Mouse (Mus musculus) 3T3-L1 (cell line): ENCODE measurements around the gene Tchh.
"Not testable (repeated sequence)": the region's sequence is repeated elsewhere in the genome, so short reads cannot be mapped to it uniquely, and the experiment has no call there.

Experiments
- DNase-seq: peaks from one replicate; pipeline ENCODE4 v3.0.0-alpha.2; 2015; ENCODE audit warnings: low read depth, low spot score

The Tchh gene

GRCm38 (mm10) chr3:93442030-93442429 lies at the start of gene Tchh:
Tchh (plus strand) TSS chr3:93442330.
- DNase-seq = no peak

- no peak for DNase-seq
Measured at GRCm38 (mm10) chr3:93393366-93393765, 48.8 kb upstream of the Tchh start, which contains the start of gene Rptn. Rptn (plus strand) TSS chr3:93393699.

- no peak for DNase-seq
Measured at GRCm38 (mm10) chr3:93403936-93404335, 38.2 kb upstream of the Tchh start.

- peak; percentile 56 for DNase-seq
Measured at GRCm38 (mm10) chr3:93406992-93407391, 35.1 kb upstream of the Tchh start.

GRCm38 (mm10) chr3:93411905-93412304 lies 30.2 kb upstream of the Tchh start:
- no peak for DNase-seq

- no peak for DNase-seq
Measured at GRCm38 (mm10) chr3:93431673-93432072, 10.5 kb upstream of the Tchh start.

- DNase-seq = no peak
Measured at GRCm38 (mm10) chr3:93443501-93444101, 1.5 kb downstream of the Tchh start.

- no peak for DNase-seq
Measured at GRCm38 (mm10) chr3:93444343-93445164, 2.4 kb downstream of the Tchh start.

GRCm38 (mm10) chr3:93445165-93445705 lies 3.1 kb downstream of the Tchh start:
- DNase-seq = no peak

- no peak for DNase-seq
Measured at GRCm38 (mm10) chr3:93446128-93446755, 4.1 kb downstream of the Tchh start.

- not testable (repeated sequence) for DNase-seq
Measured at GRCm38 (mm10) chr3:93446756-93447137, 4.6 kb downstream of the Tchh start.

- no peak for DNase-seq
Measured at GRCm38 (mm10) chr3:93447138-93447841, 5.2 kb downstream of the Tchh start.

GRCm38 (mm10) chr3:93466556-93466955 lies 24.4 kb downstream of the Tchh start:
- no peak for DNase-seq

- no peak for DNase-seq
Measured at GRCm38 (mm10) chr3:93467130-93467529, 25.0 kb downstream of the Tchh start.

- DNase-seq = no peak
Measured at GRCm38 (mm10) chr3:93468561-93468960, 26.4 kb downstream of the Tchh start, which contains the start of gene Tchhl1. Tchhl1 (plus strand) TSS chr3:93468754.

- no peak for DNase-seq
Measured at GRCm38 (mm10) chr3:93469629-93470028, 27.5 kb downstream of the Tchh start.

GRCm38 (mm10) chr3:93480053-93480452 lies 37.9 kb downstream of the Tchh start:
- DNase-seq = no peak

GRCm38 (mm10) chr3:93481982-93482616 lies 40.0 kb downstream of the Tchh start:
- DNase-seq = no peak

- DNase-seq = peak; percentile 73
Measured at GRCm38 (mm10) chr3:93485611-93486010, 43.5 kb downstream of the Tchh start.

- DNase-seq = no peak
Measured at GRCm38 (mm10) chr3:93488541-93488940, 46.4 kb downstream of the Tchh start.

GRCm38 (mm10) chr3:93492176-93492575 lies 50.0 kb downstream of the Tchh start:
- DNase-seq = peak; percentile 63
